Mouse (Mus musculus): ENCODE results near the gene Gucy2g.
A peak's percentile ranks its signal among the peaks of the same experiment; 100 is the strongest.

Gene Gucy2g

DNA sequence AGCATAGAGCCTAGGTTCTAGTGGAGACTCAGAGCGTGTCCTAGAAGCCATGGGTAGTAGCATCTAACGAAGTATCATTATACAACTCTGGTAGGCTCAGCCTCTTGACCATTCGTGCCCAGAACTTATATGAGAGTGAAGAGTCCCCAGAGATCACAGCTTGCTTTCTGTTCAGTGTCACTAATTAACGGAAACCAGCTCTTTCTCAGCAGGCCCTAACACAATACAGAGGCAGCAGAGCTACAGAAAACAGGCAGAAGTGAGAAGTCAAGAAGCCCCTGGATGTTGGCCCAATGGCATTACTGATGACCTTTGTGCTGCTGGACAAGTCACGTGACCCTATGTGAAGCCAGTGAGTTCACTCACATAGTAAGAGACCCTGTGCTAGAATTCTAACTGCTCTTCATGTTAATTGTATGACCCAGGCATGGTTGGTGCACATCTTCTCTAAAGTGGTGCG, at the start of gene Gucy2g:
TSS of gene Gucy2g (minus strand) at position 51 of the 460 bp plus-strand sequence.
- no peak for DNase-seq (ENCODE audit: low spot score in 2 of 2)

DNA sequence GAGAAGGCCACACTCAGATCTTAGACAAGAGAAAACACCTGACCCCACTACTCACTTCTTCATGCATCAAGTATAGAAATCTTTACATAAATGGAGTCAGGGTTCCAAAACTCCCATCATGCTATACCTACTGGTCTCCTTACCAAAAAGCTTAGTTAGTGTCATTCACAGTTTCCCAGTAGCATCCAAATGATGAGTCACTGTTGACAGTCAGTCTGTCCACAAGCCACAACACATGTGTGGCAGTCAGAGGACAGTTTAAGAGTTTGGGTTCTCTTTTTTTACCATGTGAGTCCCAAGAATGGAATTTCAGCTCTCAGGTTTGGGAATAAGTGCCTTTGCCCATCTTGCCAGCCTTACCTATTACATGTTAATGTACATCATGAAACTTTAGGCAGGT, 47.9 kb upstream of the Gucy2g start:
- no peak for DNase-seq (ENCODE audit: low spot score in 2 of 2)

DNA sequence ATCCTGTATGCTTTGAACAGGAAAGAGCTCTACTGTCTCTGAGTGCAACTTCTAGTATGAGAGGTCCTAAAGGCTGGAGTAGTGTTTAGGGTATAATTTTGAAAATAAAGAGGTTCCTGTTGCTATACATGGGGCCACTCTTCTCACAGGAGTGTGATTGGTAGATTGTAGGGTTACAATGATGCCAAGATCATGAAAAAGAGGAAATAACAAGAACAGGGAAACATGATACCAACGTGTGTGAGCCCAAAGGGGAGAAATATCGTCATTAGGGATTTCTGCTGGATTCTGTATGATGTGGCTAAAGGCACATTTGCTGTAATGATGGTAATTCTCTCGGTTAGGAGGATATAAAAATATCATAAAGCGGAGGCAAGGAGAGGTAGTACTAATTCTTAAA, 45.0 kb upstream of the Gucy2g start:
- no peak for DNase-seq (ENCODE audit: low spot score in 2 of 2)

DNA sequence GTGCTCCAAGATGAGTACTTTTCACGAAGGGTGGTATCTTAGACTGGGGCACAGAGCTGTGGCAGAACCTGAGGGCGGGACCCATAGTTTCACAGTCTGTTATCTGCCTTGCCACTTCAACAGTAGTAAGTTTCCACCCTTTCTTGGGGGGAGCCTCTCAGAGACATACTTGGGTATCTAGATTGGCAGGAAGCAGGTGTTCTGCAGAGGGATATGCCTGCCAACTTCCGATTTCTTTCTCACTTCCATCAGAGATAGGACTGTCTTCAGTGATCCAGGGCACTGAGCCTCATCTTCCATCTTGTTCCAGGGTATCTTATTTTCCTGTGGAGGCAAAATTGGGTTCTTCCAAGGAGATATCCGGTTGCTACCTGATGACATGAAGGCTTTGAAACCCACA, 43.1 kb upstream of the Gucy2g start:
- DNase-seq (ENCODE audit: low spot score in 2 of 2): no peak

DNA sequence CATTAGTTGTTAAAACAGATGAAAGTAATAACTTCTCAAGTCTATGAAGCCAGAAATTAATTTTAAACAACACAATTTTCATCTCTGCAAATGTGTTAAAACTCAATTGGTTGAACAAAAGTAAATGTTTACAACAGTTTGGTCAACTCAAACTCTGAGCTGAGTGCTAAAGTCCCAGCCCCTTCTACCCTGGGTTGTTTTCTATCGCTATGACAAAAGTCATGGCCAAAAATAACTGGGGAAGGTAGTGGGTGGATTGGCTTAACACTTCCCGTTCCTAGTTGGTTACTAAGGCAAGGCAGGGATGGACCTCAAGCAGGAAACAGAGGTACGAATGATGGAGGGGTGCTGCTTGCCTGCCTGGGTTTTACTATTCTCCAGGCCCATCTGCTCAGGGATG, 35.7 kb upstream of the Gucy2g start:
- DNase-seq (ENCODE audit: low spot score in 2 of 2): no peak

DNA sequence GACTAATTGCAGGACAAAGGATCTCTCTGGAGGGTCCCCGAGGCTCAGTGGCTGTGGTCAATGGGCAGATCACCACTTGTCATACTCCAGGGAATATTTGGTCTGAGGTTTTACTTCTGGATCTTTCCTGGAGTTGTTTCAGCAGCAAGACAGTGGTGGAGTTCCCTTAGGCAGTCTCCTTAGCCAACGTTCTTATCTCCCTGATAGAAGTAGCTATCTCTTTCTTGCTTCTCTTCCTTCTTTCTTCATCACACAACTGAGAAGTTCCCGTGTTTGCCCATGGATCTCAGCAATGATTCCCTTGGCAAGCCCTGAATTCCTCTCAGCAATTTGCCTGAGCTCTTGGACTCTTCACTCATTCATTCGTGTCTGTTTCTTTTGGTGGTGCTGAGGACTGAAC, 35.1 kb upstream of the Gucy2g start:
- DNase-seq (ENCODE audit: low spot score in 2 of 2): no peak

DNA sequence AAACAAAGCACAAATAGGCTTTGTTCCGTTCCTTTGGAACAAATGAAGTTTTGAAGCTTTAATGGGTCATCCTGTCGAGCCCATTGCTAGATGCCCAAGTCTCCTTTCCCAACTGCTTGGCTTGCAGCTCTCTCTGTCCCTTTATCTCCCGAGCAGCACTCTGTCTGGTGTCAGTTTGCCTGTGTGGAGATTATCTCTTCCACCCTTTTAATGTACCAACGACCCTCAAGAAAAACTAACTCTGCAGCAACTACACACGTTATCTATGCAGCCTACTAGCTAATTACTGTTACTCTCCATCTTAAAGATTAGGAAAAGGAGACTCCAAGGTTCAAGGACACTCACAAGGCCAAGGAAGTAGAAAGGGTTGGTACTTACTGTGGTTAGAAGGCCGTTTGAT, 32.3 kb upstream of the Gucy2g start:
- DNase-seq (ENCODE audit: low spot score in 2 of 2): no peak

DNA sequence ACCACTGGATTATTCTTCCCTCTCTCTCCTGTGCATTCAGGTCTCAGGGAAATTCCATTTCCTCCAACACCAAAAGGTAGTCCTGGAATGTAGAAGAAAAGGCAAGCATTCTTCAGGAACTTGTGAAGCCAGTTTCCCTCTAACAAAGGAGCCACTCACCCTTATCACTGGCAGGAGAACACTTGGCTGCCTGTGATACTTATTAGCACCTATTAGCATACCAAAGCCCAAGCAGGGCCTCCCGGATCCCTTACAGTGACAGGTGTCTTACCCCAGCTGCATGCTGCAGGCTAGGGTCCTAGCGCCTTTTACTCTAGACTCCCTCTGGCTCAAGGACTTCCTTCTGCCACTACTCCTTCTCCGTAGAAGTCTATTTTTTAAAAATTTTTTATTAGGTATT, 30.4 kb upstream of the Gucy2g start:
- no peak for DNase-seq (ENCODE audit: low spot score in 2 of 2)

DNA sequence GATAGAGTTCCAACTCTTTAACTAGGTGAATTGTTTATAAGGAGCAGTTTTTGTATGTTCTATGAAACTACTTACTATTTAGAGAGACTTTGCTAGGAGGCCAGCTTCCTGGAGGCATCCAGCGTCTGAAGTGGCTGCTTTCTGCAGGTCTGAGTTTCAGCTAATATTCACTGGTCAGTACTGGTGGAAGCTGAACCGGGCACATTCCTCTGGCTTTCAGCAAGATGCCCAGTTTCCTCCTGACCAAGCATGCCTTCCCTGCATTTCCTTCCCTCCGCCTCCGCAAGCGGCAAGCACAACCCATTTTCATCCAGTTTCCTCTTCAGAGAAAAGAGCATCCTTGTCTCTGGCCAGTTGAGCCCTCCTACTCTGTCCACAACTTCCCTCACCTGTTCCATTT, 28.0 kb upstream of the Gucy2g start:
- DNase-seq (ENCODE audit: low spot score in 2 of 2): no peak

DNA sequence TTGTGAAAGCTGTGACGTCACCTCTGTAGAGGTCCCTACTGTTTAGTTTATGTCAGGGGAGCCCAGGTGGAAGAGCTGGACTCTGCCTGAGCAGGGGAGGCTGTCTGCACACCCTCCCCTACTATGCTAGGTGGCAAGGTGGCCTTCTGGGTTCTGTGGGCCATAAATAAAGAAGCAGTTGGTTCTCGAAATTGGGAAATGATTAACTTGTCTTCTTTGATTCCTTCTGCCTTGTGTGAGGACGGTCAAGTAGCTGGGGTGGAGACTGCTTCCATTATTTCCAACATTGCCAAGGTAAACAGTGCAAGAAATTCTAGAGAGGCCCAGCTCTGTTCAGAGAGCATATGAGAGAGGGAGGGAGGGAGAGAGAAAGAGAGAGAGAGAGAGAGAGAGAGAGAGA, 27.1 kb upstream of the Gucy2g start:
- DNase-seq (ENCODE audit: low spot score in 2 of 2): no peak

DNA sequence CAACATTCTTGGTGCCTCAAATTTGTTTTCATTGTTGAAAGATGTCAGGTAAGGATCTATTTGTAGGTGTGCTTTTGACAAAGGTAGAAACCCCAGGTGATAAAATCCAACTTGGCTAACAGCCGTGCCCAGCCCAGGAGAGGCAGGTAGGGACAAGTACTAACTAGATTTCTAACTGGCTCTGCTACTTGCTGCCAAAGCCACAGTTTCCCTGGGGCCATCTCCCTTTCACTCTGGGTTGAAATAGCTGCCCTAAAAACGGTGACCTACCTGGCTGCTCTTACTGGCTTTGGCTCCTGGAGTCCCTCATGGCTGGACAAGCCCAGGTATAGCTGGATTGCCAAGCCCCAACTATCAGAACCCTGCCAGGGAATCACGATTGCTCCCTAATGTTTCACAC, 25.8 kb upstream of the Gucy2g start:
- DNase-seq (ENCODE audit: low spot score in 2 of 2): no peak

DNA sequence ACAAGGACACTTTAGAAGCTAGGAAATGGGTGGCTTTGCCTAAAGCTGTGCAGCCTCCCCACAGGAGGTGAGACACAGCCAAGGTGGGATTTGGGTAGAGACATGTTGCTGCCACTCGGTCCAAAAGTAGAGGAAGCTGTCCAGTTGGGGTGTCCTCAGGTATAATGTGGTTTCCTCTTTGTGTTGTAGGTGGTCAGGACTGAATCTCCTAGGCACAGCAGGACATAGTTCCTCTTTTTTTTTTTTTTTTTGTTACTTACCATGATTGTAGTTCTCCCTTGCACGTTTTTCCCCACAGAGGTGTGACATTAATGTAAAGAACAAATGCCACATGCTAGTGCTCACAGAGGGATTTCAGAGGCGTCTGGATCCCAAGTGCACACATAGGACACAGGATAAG, 24.2 kb upstream of the Gucy2g start:
- DNase-seq (ENCODE audit: low spot score in 2 of 2): no peak

DNA sequence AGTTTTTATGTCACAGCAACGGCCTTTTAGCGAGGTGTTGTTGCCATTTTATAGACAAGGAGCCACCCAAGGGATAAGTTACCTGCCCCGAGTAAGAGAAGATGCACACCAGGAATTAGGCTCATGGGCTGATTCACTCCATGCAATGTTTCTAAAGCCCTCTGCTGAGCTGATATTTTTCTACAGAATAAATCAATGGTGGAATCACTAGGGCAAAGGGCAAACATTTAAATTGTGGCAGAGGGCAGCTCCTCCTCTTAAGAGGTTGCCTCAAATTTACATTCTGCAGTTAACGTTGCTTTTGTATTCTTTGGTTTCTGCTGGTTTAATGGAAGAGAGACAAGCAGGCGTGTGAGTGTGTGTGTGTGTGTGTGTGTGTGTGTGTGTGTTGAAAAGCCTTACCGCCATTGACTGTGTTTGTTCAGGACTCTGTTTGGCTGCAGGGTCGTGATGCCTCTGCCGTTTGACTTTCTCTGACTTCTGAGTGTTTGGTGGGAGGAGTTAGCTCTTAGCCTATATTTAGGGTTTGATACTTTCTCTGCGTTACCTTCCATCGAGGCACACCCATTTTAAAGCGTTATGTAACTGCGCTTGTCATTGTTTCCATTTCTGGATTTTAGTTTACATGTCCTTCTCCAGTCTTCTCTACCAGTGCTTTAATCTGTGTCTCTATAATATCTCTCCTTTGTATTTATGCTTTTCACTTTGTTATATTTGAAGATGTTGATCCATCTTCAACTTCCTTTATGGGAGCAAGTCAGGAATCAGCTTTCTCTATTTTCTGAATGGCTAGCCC, 19.6 kb upstream of the Gucy2g start:
- no peak for DNase-seq (ENCODE audit: low spot score in 2 of 2)

DNA sequence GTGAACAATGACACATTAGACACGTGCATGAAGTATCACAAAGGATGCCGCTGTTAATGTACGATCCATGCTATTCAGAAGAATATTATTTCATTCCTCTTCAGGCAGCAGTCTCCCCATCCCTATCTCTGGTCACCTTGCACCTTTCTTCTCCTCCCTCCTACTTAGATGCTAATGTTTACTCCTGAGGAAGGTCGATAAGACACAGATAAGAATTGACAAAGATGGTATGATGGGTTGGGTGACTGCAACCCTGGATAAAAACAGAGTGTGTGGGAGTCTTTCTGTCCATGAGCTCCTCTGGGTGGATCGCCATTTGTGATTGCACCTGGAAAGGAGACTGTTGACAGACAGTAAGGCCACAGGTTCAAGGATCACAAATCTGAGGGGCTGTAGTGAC, 17.5 kb upstream of the Gucy2g start:
- DNase-seq (ENCODE audit: low spot score in 2 of 2): no peak

DNA sequence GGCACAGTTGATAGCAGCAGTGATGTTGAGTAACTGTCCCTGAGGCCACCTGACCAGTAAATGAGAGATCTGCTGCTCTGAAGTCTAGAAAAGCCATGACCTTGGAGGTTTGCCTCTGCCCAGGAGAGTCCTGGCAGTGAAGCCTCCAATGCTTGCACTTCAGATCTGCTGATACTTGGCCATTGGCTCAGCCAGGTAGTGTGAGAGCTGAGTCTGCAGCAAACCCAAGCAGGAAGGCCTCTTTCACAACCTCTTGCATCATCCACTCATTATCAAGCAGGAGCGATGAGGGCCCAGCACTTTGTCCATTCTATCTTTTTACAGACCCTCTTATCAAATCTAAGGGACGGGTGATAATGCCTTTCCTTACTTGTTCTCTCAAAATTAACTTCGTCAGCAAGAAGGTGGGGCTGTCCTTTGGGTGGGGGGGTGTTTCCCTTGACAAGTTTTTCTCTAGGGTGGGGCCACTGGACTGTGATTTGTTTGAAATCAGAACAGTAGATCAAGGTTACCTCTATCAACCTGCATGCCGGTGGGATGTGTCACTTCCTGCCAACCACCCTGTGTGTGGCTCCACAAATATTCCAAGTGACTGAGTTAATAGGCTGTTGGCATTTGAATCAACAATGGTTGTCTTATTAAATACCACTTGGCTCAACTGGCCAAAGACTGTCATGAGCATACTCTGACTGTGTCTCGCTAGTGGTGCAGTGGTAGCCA, 16.8 kb upstream of the Gucy2g start:
- no peak for DNase-seq (ENCODE audit: low spot score in 2 of 2)

DNA sequence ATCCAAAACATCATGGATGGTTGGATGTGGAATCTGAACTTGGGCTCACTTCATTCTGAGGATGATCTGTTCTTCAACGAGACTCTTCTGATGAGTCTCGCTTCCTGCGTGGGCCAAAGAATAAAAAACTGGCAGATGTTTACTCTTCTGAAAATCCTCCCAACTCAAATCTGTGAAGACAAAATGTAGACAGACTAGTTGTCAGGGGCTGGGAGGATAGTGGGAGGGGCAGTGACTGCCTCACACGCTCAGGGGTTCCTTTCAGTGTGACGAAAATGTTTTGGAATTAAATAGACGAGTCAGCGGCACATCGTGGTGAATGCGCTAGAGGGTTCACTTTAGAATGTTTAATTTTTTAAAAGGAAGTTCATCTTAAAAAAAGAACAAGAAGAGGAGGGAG, 15.1 kb upstream of the Gucy2g start:
- no peak for DNase-seq (ENCODE audit: low spot score in 2 of 2)

DNA sequence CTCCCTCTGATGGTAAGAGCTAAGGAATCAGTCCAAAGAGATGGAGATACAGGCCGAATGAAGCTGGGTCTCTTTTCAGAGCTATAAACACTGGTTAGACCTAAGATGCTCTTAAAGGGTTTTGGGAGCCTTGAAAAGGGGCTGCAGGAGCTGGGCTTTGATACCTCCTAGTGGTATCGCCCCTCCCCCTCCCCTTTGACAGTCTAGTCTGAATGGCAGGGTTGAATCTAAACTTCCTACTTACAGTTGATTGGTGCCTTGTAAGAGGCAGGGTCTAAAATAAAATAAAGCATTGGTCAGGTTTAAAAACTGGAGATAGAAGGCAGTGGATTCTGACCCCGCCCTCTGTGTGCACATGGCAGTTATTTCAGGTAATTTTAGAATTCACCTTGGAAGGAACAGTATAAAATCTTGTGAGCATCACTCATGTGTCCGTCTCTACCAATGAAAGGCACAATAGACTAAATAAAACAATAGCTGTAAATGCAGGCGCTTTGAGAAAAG, 13.5 kb upstream of the Gucy2g start:
- no peak for DNase-seq (ENCODE audit: low spot score in 2 of 2)

DNA sequence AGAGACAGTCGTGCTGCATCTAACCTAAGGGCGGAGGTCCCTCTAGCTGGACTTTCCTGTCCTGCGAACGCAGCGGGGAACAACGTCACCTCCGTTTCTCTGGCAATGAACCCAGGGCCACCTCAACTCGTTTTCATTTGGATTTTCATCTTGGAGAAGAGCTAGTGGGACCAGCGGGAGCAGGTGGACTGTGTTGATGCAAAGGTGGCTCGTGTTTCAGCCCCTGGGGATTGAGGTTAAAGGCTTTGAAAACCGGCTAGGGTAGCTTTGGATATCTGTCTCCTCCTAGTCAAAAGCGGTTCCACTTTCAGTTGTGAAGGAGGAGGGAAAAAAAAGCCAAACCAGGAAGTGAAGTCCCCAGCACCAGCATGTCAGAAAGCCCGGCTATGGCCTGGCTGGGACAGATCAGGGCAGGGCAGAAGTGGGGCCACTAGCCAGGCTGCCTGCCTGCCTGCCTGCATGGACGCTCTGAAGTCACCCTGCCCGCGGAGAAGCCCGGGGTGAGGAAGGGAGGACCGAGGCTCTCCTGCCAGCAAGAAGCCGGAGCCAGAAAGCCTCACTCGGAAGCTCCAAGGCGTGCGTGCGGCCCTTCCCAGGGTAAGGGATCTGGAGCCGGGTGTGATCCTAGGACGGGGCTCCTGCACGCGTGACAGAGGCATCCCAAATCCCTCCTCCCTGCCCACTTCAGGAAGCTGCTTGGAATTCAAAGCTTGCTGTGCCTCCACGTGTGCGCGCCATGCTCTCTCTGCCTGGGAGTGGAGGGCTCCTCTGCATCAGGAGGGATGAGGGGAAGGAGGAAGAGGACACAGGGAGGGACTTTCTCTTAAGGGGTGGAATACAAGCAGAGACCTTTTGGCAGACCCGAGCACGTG, 12.8 kb upstream of the Gucy2g start:
- DNase-seq (ENCODE audit: low spot score in 2 of 2): peak in 1 of 2 experiments; percentile 32

DNA sequence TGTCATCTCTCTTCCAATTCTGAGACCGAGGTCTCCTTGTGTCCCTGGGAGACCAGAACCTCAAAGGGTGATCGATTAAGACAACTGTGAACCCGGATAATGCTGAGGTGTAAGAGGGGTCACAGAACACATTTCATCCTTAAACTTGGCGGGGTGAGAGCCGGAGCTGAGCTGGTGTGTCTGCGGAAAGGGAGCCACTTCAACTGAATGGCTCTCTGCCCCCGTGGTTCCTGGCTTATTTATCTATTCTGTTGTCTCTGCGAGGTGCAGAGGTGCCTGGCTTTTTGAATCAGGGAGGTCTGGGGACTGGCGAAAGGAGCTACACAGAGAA, 12.2 kb upstream of the Gucy2g start:
- no peak for DNase-seq (ENCODE audit: low spot score in 2 of 2)

DNA sequence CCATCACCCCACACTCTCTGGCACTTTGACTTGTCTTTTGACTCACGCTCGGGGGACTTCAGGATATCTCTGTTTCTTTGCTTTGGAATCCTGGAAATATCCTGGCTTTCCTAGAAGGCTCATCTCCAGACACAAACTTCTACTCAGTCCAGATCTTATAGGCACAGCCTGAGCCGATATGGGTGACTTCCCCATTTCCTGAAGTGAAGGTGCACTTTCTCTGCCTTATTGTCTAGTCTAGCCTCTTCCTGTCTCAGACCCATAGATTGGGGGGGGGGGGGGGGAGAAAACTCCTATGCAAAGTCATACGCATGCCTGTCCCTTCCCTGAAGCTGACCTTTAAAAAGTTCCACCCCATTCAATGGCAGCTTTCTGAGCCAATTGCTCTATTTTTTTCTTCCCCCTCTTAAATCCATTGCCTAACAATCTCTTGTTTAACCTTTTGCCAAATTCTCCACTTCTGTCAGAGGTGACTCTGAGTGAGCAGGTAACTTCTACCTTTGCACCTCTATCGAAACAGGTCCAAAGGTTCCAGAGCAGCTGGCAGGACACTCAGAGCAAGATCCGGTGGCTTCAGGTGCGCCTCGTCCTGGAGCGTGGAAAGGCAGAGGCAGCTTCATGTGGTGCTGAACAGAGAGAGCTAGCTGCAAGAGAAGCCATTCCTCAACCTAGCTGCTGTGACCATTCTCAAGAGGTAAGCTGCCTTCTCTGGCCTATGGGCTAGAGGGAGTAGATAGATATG, 10.5 kb upstream of the Gucy2g start, which contains the start of gene Acsl5:
TSS of gene Acsl5 (plus strand) at position 556 of the 742 bp plus-strand sequence.
- no peak for DNase-seq (ENCODE audit: low spot score in 2 of 2)

DNA sequence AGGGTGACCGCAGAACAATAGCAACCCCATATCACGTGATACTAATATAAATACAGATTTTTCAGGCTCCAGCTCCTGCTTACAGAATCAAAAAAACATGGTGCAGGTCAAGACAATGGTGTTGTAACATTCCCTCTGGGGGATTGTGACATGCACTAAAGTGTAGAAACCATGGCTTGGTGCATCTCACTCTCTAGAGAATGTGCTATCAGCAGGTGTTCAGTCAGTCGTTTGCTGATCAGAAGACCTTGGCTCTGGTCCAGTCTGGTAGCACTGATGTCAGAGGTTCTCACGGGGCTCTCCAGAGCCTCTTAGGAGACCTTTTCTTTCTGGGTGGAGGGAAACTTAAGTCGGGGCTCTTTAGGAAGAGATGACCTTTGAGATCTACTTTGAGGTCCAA, 9.4 kb upstream of the Gucy2g start:
- no peak for DNase-seq (ENCODE audit: low spot score in 2 of 2)
